Mouse (Mus musculus): ENCODE measurements around the gene Mthfs.
A peak's percentile ranks its signal among the peaks of the same experiment; 100 is the strongest.
"Not testable (repeated sequence)": the region's sequence is repeated elsewhere in the genome, so short reads cannot be mapped to it uniquely, and the experiment has no call there.

Mthfs gene

DNA sequence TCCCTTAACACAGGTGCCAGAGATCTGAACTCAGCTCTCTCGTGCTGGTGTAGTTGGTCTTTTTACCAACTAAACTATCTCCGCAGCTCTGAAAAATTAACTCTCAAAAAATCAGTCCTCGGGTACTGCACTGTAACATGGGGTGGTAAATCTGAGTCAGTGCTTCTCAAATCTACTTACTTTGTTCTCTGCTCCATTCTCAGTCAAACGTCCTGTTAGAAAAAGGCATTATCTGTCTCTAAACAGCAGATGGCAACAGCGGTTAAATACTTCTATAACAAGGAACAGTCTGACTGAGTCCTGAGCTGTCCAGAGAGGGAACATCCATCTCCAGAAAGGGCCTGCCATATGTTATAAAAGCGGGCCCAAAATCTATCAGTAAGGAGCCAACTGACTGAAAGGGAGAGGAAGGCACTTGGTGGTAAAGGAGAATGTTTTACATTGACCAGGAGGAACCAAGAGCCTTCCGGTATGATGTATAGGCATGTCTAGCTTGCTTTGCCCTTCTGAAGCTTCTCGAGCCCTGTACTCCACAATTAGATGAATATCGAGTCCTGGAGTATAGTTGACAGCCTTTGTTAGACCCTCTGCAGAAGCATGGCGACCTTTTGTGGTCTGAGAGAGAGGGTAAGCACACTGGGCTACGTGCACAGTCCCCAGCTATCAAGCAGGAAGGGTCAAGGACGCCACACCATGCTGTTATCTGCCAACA, at the start of gene Mthfs:
Mthfs (plus strand) TSS at position 324 of the 712 bp plus-strand sequence.
- not testable (repeated sequence) for DNase-seq (ENCODE audit: low spot score in 2 of 2)

DNA sequence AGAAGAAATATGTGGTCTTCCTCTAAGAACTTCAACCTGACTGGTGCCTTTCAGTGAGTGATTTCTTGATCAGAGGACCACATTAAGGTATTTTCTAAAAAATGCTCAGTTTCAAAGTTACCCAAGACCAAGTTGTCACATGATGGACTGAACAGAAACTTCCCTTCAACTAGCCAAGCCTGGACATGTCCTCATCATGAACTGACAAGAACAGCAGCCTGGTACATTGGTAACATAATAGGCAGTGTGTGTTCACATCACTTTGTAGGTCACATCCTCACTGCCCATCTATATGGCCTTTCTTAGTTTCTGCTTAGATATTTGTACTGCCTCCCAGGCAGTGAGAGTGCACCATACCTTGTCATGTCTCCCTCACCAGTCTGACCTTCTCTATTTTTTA, 37.9 kb upstream of the Mthfs start:
- DNase-seq (ENCODE audit: low spot score in 2 of 2) = not testable (repeated sequence)

DNA sequence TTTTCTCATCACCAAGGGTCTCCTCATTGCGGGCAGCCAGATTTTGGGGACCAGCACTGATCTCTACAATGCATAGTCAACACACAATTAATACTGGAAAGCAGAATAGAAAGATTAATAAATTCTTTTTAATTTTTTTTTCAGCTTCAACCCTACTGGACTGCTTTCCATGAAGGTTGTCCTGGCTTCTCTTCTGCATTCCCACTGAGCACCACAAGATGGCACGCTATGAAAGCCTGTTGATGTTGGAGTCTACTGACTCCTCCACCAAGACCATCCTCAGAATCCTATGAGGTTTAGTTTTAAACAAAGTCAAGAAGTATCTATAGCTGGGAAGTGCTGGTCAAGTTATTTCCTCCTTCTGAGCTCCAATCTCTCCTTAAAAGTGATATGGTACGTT, 31.6 kb upstream of the Mthfs start:
- DNase-seq (ENCODE audit: low spot score in 2 of 2) = peak; percentile 75 to 78

DNA sequence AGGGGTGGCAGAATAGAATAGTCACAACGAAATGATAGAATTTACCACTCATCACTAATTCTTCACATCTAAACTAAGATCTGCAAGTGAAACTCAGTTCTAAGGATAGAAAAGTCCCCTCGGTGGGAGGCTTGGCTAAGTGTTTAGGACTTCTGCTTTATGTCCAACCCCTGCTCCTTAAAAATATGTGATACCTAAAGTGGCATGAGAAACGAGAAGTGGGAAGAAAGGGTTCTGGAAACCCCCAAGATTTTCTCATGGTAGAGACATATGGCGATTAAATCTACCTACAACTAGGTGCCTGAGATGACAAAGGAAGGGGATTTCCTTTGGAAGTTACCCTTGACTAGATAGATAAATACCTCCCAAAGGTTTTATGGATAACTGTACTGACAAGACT, 31.0 kb upstream of the Mthfs start:
- not testable (repeated sequence) for DNase-seq (ENCODE audit: low spot score in 2 of 2)

DNA sequence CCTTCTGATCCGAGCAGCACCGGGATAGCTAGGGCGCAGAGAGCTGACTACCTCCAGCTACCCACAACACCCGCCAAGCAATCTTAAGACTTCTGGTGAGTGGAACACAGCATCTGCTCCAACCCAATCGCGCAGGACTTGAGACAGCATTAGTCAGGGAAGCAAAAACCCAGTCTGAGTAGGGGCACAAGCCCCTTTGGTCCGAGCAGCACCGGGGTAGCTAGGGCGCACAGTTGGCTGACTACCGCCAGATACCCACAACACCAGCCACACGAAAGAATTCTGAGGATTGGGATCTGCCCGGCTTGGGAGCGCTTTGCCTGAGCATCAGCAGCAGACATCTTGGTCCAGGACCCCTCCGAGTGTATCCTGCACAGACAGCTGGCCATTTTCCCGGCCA, 23.5 kb upstream of the Mthfs start:
- not testable (repeated sequence) for DNase-seq (ENCODE audit: low spot score in 2 of 2)

DNA sequence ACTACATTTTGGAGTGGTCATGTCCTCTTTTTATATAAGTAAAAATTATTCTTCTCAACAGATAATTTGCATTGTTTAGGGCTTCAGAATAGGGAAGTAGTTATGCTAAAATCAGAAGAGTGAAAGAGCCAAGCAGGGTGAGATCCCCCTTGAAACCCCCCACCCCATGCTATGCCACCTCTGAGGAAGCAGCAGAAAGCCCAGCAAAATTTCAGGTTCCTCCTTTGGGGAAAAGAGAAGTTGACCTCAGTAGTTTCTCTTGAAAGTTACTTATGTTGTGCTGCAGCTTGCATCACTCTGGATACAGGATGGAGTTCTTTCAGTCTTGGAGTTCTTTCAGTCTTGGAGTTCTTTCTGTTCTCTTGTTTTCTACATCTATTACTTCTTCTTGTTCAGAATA, 15.0 kb upstream of the Mthfs start:
- not testable (repeated sequence) for DNase-seq (ENCODE audit: low spot score in 2 of 2)

DNA sequence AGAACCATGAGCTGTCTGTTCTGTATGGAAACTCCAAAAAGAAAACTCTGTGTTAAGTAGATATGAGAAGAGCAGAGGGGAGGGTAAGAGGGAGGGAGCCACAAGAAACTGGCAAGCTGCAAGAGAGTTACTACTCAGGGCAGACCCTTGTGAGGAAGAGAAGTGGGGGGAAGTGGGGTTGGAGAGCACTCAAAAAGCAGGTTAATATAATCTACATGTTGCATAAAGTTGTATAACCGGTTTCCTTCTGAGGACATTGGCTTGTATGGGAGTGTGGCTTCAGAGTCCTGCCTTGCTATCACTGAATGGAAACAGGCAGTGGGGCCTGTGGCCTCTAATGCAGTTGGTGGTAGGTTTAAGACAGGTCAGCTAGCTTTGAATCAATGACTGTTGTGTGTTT, 13.0 kb upstream of the Mthfs start:
- DNase-seq (ENCODE audit: low spot score in 2 of 2) = not testable (repeated sequence)

DNA sequence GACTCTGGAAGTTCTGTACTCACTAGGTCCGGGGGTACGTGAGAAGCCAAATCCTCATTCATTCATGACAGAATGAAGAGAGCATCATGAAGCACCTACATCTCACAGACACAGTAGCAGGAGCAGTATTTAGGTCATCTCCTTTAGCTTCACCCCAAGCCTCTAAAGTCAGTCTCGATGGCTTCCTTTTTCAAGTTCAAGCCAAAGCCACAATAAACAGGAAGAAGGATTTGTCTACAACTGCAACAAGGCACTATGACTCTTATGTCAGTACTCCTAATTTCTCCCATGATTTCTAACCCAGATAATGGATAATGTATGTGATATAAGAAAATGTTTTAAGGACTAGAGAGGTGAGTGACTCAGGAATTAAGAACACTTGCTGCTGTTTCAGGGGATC, 12.1 kb upstream of the Mthfs start:
- DNase-seq (ENCODE audit: low spot score in 2 of 2) = peak in 1 of 2 experiments; percentile 26

DNA sequence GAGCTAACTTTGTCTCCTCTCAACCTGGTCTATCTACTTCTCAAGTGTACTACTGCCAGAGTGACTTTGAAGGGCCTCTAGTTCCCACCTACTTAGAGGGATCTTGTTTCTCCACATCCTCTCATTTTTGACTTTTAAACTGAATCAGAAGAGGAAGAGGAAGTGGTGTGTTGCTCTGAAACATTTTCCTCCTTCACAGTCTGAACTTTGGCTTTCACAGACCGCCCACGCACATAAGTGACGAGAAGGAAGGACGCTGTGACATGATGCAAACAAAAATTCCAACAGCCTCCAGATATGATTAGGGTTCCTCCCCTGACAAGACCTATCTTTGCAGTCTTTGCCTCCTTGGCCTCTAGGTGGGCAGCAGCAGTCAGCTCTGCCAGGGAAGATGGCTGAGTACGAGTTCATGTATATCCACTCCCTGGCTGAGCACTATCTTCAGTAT, 11.5 kb upstream of the Mthfs start, which contains the start of the genes Bcl2a1b and Gm29094:
Bcl2a1b (plus strand) TSS at position 241 of the 448 bp plus-strand sequence.
Gm29094 (plus strand) TSS at position 411 of the 448 bp plus-strand sequence.
- DNase-seq (ENCODE audit: low spot score in 2 of 2) = peak; percentile 79 to 82

DNA sequence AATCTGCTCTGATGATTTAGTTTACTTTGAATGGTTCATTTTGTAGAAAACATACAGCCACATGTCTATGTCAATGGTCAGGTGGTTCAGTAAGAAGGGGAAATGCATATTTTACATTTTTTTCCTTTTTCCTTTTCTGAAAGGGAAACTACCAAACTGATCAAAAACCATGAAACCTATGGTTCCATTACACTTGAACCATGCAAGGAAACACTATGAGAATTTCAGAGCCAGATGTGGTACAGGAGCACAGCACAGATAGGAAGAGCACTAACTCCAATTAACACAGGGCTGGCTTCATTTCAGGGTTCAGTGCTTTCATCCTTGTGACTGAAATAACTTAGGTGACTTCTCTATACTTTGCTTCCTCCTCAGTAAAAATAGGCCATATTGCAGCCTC, 8.2 kb upstream of the Mthfs start:
- peak in 1 of 2 experiments; percentile 39 for DNase-seq (ENCODE audit: low spot score in 2 of 2)

DNA sequence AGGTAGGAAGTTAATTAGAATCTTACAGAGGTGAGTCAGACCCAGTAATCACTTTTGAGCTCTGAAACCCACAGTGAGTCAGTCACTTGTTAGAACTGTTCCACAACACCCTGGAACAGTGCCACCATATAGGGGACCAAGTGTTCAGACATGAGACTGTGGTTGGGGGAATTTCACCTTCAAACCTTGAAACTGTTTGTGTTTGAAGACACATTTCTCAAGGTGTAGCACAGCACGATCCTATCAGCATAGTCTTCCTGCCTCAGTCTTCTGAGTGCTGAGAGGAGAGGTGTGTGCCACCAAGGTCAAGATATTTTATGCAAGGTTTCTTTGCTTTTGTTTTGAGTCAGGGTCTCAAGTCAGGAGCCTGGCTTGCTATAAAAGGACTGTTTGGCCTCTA, 1.5 kb upstream of the Mthfs start:
- DNase-seq (ENCODE audit: low spot score in 2 of 2) = not testable (repeated sequence)

DNA sequence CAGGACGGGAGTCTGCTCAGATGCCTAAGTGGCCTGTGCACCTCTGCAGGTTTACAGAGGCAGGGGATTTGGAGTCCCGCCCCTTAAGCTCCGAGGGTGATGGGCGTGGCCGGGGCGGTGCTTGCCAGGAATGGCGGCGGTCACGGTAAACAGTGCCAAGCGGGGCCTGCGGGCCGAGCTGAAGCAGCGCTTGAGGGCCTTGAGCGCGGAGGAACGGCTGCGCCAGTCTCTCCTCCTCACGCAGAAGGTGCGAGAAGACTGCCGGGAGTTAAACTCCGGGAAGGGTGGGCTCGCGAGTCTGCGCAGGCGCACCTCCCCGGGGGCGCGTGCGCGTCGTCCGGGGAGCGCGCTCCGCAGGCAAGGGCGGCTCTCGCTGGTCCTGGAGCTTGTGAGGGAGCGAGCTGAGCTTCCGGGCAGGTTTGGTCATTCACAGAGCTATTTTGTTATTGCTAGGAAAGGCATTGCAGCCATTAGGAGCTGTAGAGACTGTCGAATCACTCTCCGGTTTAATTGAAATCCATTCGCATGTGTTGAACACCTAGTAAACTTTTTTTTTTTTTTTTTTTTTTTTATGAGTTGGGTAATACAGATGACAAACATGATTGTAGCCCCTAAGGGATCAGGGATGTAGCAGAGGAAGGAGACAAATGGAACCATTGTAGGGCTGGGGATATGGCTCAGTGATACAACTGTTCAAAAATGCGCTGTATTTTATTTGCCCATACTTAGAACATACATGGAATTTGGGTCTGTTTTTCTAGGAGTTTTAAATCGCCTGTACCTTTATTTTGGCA, 786 bp downstream of the Mthfs start:
- peak; percentile 78 for DNase-seq (ENCODE audit: low spot score in 2 of 2)

DNA sequence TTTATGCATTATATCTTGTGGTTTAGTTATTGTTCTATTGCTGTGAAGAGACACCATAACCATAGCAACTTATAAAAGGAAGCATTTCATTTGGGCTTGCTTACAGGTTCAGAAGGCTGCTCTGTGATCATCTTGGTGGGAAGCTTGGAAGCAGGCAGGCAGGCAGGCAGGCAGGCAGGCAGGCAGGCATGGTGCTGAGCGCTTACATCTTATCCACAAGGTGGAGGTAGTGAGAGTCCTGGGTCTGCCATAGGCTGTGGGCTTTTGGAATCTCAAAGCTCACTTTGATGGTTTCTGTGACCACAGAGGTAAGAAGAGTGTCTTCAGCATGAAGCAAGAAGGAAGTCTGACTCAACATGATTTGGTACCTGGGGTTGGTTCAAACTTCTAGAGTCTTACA, 2.0 kb downstream of the Mthfs start:
- peak; percentile 48 to 58 for DNase-seq (ENCODE audit: low spot score in 2 of 2)

DNA sequence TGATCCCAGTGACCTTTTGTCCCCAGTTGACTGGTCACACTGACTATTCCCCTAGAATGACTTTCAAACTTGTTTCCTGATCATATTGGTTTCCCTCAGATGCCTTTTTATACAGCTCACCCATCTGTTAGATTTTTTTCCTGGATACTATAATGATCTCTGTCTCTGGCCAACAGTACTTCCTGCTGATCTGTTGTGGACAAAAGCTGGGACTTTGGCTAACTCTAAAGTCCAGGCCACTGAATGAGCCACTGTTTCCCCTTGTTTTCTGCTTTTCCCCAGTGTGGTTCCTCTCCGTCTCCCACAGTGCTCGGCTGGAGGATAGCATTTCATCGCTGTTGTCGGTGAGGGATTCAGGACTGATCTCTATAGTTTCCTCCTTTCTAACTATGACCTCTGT, 7.7 kb downstream of the Mthfs start:
- DNase-seq (ENCODE audit: low spot score in 2 of 2) = not testable (repeated sequence)

DNA sequence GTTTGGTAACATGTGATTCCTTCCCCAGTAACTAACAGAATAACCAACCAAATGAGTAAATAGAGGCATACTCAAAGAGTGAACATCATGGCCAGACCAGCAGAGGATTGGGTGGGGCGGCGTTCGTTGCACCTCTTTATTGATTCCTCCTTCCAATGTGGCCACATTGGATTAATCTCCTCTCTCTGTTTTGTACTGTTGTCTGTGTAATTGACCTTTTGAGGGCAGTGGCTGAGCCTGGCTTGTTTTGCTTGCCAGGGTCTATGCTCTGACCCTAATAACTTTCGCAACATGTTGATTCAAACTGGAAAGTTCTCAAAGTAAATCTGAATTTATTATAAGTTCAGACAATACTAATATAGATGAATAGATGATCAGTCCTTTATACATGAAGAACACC, 9.2 kb downstream of the Mthfs start:
- DNase-seq (ENCODE audit: low spot score in 2 of 2) = not testable (repeated sequence)

DNA sequence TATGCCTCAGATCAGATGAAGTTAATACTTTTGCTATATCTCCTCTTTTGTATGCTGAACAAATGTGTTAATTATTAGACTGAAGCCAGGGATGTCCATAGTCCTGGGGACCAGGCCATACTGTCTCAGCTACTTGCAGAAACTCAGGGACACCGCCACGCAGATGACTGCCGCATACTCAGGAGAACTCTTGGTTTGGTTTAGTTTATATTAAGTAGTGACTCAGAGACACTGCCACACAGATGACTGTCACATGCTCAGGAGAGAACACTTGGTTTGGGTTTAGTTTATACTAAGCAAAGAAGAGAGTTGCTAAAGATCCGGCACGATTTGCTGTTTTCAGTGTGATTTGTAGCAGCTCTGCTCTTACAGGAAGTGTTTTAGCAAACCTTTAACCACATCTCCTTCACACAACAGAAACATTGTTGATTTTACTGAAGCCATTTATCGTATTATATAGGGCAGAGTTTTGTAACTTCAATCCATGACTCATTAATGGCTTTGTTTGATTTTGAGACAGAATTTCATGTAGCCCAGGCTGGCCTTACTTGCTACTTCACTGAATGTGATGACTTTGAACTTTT, 10.3 kb downstream of the Mthfs start:
- not testable (repeated sequence) for DNase-seq (ENCODE audit: low spot score in 2 of 2)

DNA sequence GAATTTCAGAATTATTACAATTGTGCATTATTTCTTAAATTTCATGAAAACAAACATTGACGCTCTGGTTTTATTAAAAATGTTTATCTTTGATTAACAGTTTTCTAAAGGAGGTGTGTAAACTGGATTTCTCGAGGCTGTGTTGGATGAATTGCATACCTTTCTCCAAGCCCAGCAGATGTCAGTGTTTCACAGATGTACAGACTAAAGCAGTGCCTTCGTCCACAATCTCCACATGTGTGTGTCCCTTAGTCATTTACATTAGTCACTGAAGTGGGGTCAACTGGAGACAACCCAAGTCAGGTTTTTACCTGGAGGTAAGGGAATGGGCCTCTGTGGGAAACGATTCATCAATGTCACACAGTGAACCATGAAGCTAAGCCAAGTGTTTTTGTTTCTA, 15.6 kb downstream of the Mthfs start:
- DNase-seq (ENCODE audit: low spot score in 2 of 2) = no peak

DNA sequence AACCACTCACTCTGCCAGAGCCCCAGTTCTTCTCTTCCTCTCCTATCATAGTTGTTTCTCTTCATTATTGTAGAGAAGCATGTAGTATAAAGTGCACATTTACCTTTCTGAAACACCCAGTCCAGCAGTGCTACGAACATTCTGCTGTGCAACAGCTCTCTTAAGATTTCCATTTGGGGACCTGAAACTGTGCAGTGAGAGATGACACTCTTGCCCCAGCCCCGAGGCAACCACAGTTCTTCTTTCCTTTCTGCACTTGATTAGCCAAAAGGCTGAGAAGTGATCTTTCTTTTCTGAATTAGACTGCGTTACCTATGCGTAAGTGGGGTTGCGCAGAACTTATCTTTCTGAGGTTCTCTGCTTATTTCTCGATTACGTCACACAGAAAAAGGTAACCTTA, 17.6 kb downstream of the Mthfs start:
- peak; percentile 77 to 78 for DNase-seq (ENCODE audit: low spot score in 2 of 2)

DNA sequence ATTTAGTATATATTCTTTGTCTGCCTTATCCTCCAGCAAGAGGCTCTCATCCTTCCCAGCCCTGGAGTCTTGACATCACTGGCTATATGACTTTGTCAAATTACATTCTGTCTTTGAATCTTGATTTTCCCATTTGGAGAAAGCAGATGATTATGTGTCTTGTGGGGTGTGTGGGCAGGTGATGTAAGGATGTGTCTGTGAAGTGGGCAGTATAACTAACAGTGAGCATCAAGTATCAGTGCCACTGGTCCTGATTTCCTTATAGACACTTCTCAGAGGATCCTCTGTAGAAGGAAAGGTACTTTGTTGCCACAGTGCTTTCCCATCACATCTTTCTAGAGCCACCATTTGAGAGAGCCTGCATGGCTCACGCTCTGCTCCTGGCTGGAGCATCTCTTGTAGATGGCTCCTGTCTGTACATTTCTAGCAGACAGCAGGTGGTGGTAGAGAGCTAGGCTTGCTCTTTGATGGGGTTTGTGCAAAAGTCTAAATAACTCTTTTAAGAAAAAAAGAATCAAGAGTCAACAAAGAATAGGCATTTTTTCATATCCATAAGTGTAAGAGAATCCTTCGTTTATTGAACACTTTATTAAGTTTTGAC, 20.5 kb downstream of the Mthfs start:
- DNase-seq (ENCODE audit: low spot score in 2 of 2) = not testable (repeated sequence)

DNA sequence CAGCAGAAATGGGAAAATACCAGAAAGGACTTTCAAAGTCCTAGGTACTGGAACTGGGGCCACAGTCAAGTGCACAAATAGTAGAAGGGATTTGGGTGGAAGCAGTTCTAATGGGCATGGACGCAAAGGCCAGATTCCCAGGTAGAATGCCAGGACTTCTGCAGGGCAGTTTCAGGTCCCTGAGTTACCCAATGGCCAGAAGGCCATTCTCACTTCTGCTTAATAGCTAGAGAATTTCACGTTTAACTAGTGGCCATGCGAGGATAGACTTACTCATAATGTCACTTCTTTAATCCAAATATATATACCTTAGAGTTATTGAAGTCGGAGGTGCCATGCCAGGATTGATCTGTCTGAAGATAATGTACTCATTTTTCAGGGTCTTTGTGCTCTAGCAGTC, 26.7 kb downstream of the Mthfs start:
- not testable (repeated sequence) for DNase-seq (ENCODE audit: low spot score in 2 of 2)

DNA sequence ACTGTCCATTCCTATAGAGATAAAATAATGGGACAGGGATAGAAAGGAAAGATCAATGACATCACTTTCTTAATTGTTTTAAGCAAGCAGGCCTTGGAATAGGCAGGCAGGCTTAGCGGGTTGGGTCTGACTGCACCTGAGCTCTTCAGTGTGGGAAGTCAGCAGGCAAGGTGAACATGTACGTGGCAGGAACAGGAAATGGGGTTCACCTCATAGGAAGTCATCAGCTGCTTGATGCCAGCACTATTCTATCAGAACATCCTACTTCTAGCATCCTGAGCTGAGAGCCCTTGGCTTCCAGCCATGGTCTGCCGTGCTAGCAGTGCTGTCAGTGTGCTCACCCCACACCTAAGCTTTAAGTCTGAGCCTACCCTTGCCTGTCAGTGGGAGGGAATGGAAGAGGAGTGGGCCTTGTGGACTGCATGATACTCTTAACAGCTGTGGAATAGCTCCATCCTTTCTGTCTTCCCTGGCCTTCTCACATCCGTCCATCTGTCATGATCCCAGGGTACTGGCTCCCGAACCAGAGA, 28.6 kb downstream of the Mthfs start:
- DNase-seq (ENCODE audit: low spot score in 2 of 2) = not testable (repeated sequence)
